Mouse (Mus musculus) macrophage (primary cell): Measurements from ENCODE around the gene Twf1. TPM values are rescaled to one million over a fixed set of nuclear protein-coding genes. Genes with fewer than 3 reads are reported as not detected.

Experiments
- H3K27ac ChIP-seq: fragments of 350-480 bp; formaldehyde crosslinking; 2 replicates; pipeline ENCODE4 v1.9.0; 2021
- H3K36me3 ChIP-seq: fragments of 350-480 bp; formaldehyde crosslinking; 2 replicates; pipeline ENCODE4 v1.9.0; 2021; ENCODE audit errors: inconsistent target
- H3K4me3 ChIP-seq: fragments of 350-480 bp; formaldehyde crosslinking; 2 replicates; pipeline ENCODE4 v1.9.0; 2021; ENCODE audit errors: inconsistent target
- H3K79me2 ChIP-seq: fragments of 350-480 bp; formaldehyde crosslinking; 2 replicates; pipeline ENCODE4 v1.9.0; 2021; ENCODE audit errors: inconsistent target
- WGBS: methylation state at CpG from one replicate; pipeline ENCODE4 v1.1.7; 2026; ENCODE audit warnings: inconsistent platforms; ENCODE audit not compliant: missing documents; 5-methylcytosine and 5-hydroxymethylcytosine counted together
- polyA plus RNA-seq: library from polyadenylated mRNA; stranded (reverse); fragments of 250-400 nt; gene quantifications from 3 replicates; pipeline ENCODE4 v1.2.4, GENCODE M21; 2018; ENCODE audit warnings: inconsistent platforms
- total RNA-seq, 78 experiments: library from RNA; depleted of rRNA; stranded (reverse); fragments of 250-400 nt; gene quantifications; 1 replicate in 9 of 78; 2 replicates in 24 of 78; 3 replicates in 43 of 78; 4 replicates in 2 of 78; pipeline ENCODE4 v1.2.4; 2018; ENCODE audit warnings: inconsistent platforms in 56 of 78

The Twf1 gene
- 100 to 1,000 TPM in 4 of 26 experiments, 10 to 100 TPM in 22; 33.8 to 119 (median 65.8) TPM for total RNA-seq (2018; cell fraction: chromatin; rRNA removed)
- total RNA-seq (2018; cell fraction: cytosol; rRNA removed): 100 to 1,000 TPM in 25 of 26 experiments, 10 to 100 TPM in 1; 90.7 to 144 (median 112) TPM
- 100 to 1,000 TPM in 3 of 26 experiments, 10 to 100 TPM in 23; 44.4 to 116 (median 69.3) TPM for total RNA-seq (2018; cell fraction: nucleus; rRNA removed)
- polyA plus RNA-seq: 87.3 to 136 TPM (median 113 TPM) in 3 replicates

GRCm38 (mm10) chr15:94589219-94590075 lies at the start of gene Twf1:
TSS of gene Twf1 (minus strand) at chr15:94589889.
- WGBS: under 1% methylated on average over 61 of the region's 70 CpGs
- peaks cover 50% of the 10 kb centered on the region for H3K79me2 ChIP-seq
- peak within 1 kb of the TSS; percentile 89 for H3K27ac ChIP-seq
- H3K4me3 ChIP-seq: peak within 1 kb of the TSS; percentile 93
- H3K36me3 ChIP-seq: peaks cover 19% of the 10 kb centered on the region

GRCm38 (mm10) chr15:94639126-94639525 lies 49.4 kb upstream of the Twf1 start:
- Histone ChIP-seq H3K79me2 (no peaks in the 10 kb centered on the region), H3K27ac (no peak overlapping the region), H3K36me3 (no peaks in the 10 kb centered on the region), H3K4me3 (no peak overlapping the region)
- WGBS: 72% methylated on average over 2 of the region's 2 CpGs

- 51% methylated on average over 2 of the region's 2 CpGs for WGBS
- Histone ChIP-seq H3K36me3 (no peaks in the 10 kb centered on the region), H3K27ac (no peak overlapping the region), H3K79me2 (no peaks in the 10 kb centered on the region), H3K4me3 (no peak overlapping the region)
Observed at GRCm38 (mm10) chr15:94638207-94638606, 48.5 kb upstream of the Twf1 start.

DNA sequence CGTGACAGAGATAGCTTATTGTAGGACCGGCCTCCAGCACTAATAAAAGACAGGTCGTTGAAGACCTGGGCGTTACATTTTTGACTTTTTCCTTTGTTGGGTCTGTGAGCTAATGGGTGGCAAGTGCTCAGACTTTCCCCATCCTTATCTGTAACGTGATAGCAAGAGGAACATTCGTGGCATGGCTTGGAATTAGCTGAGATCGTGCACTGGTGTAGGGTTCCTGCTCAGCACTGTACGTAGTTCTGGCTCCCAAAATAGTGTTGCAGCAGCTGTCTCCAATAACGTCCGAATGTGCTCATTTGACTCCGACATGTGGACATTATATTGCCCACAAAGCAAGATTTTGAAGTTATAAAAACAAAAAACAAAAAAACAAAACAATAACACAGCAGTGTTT lies 44.8 kb upstream of the Twf1 start:
- Histone ChIP-seq H3K36me3 (no peaks in the 10 kb centered on the region), H3K79me2 (no peaks in the 10 kb centered on the region), H3K27ac (no peak overlapping the region), H3K4me3 (no peak overlapping the region)
- 91% methylated on average over 10 of the region's 11 CpGs for WGBS

DNA sequence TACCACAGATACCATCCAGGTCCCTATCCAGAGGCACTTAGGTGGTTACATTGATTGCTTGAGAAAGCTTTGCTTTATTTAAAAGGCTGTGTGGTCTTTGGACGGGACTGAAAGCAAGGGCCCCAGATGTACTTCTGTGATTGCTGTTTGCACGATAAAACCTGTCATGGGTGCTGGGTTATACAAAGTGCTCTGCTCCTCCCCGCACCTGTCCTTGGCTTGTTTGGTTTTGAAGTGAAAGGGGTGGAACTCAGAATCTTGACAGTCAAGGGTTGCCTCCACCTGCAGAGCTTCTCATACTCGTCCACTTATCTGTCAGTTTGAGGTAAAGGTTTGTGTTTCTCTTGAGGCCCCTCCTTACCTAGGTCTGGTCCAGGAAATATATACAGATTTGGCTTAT lies 40.9 kb upstream of the Twf1 start:
- Histone ChIP-seq H3K27ac (no peak overlapping the region), H3K36me3 (no peaks in the 10 kb centered on the region), H3K4me3 (no peak overlapping the region), H3K79me2 (no peaks in the 10 kb centered on the region)
- 88% methylated on average over 4 of the region's 4 CpGs for WGBS

DNA sequence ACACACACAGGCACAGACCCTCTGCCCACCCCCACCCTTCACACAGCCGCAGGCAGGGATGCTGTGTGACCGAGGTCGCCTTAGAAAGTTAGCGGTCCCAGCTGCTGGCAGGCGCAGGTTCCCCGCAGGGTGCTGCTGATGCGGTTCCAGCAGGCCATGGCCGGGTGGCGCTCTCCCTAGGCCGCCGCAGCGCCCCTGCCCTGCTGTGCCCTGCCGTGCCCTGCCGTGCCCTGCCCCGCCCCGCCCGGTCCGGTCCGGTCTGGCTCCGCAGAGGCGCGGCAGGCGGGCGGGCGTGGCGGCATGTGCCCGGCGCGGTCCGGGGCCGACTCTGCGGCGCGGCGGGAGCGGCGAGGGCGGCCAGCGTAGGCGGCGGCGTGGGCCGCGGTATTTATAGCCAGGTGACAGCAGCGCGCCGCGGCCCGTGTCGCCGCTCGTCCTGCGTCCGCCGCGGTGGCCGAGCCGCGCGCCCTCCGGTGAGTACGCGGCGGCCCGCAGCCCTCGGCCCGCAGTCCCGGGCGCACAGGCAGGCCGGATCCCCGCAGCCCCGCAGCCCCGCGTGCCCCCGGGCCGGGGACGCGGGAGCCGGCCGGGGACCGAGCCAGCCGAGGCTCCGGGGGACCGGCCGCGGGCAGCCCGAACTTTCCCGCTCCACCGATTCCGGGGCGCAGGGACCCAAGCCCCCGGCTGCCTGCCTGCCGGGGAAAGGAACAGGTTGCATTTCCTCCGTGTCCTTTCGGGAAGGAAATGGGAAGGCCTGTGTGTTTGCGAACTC lies 39.3 kb upstream of the Twf1 start, which contains the start of gene Tmem117:
Tmem117 (plus strand) TSS at position 403 of the 772 bp plus-strand sequence.
- H3K79me2 ChIP-seq: no peaks in the 10 kb centered on the region
- H3K27ac ChIP-seq: no peak within 1 kb of the TSS
- H3K4me3 ChIP-seq: no peak within 1 kb of the TSS
- WGBS: 1% methylated on average over 92 of the region's 96 CpGs
- H3K36me3 ChIP-seq: no peaks in the 10 kb centered on the region

GRCm38 (mm10) chr15:94628463-94628829 lies 38.8 kb upstream of the Twf1 start:
- WGBS: 100% methylated on average over 1 of the region's 2 CpGs
- Histone ChIP-seq H3K79me2 (no peaks in the 10 kb centered on the region), H3K4me3 (no peak overlapping the region), H3K36me3 (no peaks in the 10 kb centered on the region), H3K27ac (no peak overlapping the region)

DNA sequence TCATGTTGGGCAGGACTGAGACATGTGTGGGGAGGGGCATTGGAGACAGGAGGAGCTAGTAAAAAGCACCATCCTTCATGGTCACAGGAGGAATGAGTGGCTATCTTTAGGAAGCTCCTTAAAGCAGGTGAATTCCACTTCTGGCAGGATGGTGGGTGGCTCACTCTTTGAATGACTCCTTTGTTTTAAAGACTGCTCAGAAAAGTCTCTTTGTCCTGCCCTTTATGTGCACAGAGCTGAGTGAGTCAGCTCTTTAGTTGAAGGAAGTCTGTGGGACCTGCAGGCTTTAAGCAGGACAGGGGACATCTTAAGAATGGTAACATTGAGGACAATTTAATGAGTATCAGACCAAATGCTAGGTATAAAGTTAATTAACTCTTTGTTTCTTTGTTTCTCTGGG lies 31.2 kb upstream of the Twf1 start:
- Histone ChIP-seq H3K27ac (no peak overlapping the region), H3K4me3 (no peak overlapping the region), H3K36me3 (no peaks in the 10 kb centered on the region), H3K79me2 (no peaks in the 10 kb centered on the region)

DNA sequence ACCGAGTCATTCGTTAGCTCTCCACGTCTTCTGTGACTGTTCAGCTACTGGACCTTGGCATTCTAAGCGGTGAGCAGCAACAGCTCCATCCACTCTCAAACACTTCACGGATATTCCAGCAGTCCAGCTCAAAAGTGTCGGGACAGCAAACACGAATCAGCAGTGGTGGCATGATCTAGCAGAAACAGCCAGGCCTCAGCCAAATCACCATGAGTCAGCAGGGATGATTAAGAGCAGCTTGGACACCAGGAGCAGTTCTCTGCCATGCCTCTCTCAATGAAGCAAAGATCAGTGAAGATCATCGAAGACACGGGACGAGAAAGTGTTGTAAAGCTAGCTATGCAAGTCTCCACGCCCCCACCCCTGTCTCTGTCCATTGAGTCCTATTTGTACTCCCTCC lies 26.3 kb upstream of the Twf1 start:
- H3K4me3 ChIP-seq: no peak overlapping the region
- H3K36me3 ChIP-seq: no peaks in the 10 kb centered on the region
- 88% methylated on average over 11 of the region's 11 CpGs for WGBS
- no peaks in the 10 kb centered on the region for H3K79me2 ChIP-seq
- no peak overlapping the region for H3K27ac ChIP-seq

GRCm38 (mm10) chr15:94607768-94608167 lies 18.1 kb upstream of the Twf1 start:
- H3K4me3 ChIP-seq: no peak overlapping the region

DNA sequence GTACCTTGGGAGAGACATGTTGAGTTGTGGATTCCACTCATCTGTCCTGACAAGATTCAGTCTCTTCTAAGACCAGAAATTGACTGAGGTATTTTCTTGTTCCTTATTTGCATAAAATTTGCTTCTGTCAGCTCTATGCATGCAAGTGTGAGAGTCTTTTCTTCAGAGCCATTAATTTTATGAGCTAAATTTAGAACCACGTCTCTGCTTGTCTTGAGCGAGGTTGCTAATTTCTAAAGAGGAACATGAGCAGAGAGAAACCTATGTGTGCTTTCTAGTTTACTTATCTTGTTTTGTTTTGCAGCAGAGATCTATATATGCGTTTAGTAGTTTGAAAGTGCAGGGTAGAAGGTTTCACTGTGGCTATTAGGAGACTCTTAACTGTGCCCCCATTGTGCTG lies 12.8 kb upstream of the Twf1 start:
- 35% methylated on average over 3 of the region's 3 CpGs for WGBS

More at GRCm38 (mm10) chr15:94607768-94608167, 18.1 kb upstream of the Twf1 start:
- H3K27ac ChIP-seq: no peak overlapping the region
- WGBS: 95% methylated on average over 8 of the region's 8 CpGs
- H3K79me2 ChIP-seq: no peaks in the 10 kb centered on the region
- H3K36me3 ChIP-seq: no peaks in the 10 kb centered on the region

DNA sequence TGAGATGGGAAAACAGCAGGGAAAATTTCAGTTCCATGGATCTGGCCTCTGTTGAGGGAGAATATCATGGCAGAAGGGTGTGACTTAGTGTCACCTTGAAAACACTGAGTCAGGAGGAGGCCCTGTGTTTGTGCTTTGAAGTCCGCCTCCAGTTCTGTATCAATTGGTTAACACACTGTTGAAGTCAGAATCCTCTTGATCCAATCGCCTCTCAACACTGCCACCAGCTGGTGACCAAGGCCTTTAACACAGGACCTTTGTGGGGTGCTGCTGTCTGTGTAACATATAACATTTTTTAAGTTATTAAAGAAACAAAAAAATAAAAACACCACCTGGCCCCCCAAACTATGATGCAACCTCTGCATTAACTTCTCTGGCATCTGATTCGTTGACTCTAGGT lies 11.7 kb upstream of the Twf1 start:
- Histone ChIP-seq H3K79me2 (no peaks in the 10 kb centered on the region), H3K27ac (no peak overlapping the region), H3K4me3 (no peak overlapping the region), H3K36me3 (no peaks in the 10 kb centered on the region)
- WGBS: 29% methylated on average over 3 of the region's 3 CpGs

More for the DNA sequence above, 12.8 kb upstream of the Twf1 start:
- no peaks in the 10 kb centered on the region for H3K36me3 ChIP-seq
- no peak overlapping the region for H3K27ac ChIP-seq
- H3K79me2 ChIP-seq: no peaks in the 10 kb centered on the region
- no peak overlapping the region for H3K4me3 ChIP-seq

DNA sequence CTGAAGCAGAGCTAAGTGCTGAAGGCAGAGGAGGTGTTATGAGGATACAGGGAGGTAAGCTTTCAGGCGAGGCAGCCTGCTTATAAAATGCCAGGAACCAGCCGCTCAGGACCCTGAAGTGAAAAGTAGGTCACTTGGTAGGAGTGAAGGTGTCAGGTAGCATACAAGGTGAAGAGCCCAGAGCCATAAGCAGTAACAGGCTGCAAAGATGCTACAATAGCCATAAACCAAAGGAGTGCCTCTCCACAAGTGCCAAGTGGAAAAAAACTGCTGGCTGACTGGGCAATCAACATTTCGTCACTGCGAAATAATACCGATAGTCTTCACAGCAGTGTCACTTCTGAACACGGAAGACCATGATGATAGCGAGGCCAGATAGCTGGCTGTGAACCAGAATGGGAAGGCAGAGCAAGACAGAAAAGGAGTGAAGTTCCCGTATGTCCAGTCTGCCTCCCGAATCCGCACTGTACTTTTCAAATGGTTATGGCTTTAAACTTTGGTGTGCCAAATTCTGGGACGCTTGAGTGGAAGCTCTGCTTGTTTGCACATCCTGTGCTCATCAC lies 10.5 kb upstream of the Twf1 start:
- Histone ChIP-seq H3K27ac (no peak overlapping the region), H3K79me2 (no peaks in the 10 kb centered on the region)
- WGBS: 92% methylated on average over 11 of the region's 11 CpGs

GRCm38 (mm10) chr15:94593586-94593985 lies 3.9 kb upstream of the Twf1 start:
- no peaks in the 10 kb centered on the region for H3K36me3 ChIP-seq
- no peak overlapping the region for H3K4me3 ChIP-seq
- H3K27ac ChIP-seq: no peak overlapping the region
- 100% methylated on average over 1 of the region's 1 CpGs for WGBS
- H3K79me2 ChIP-seq: peaks cover 9% of the 10 kb centered on the region

More for the DNA sequence above, 10.5 kb upstream of the Twf1 start:
- H3K36me3 ChIP-seq: no peaks in the 10 kb centered on the region
- no peak overlapping the region for H3K4me3 ChIP-seq
